Mouse (Mus musculus) heart, postnatal 0 days (tissue): ENCODE data around the gene Tmem116.

Source experiments
- CTCF ChIP-seq: IDR thresholded peaks from 2 replicates; pipeline ENCODE4 v1.5.1; 2016; ENCODE audit warnings: antibody characterized with exemption, control low read depth, low read depth
- EP300 ChIP-seq: IDR thresholded peaks from 2 replicates; pipeline ENCODE4 v1.6.1; 2016; ENCODE audit warnings: antibody characterized with exemption, low read depth

- TF ChIP-seq CTCF (peak; percentile 86), EP300 (no peak)
Measured at GRCm38 (mm10) chr5:121477680-121478079, 26.0 kb downstream of the Tmem116 start.
